Mouse (Mus musculus) neural tube, embryonic 11.5 days (tissue): ENCODE measurements around the gene Rtkn. TPM values are rescaled to one million over a fixed set of nuclear protein-coding genes. Genes with fewer than 3 reads are reported as not detected.
A peak's percentile ranks its signal among the peaks of the same experiment; 100 is the strongest.

Source experiments
- ATAC-seq: fragments of 200-750 bp; cut with Nextera tagmentation; 2 replicates; pipeline ENCODE4 v1.8.0; 2017; ENCODE audit warnings: moderate number of reproducible peaks, mild to moderate bottlenecking, moderate TSS enrichment, moderate library complexity; ENCODE audit not compliant: insufficient read depth, low FRiP score, low TSS enrichment
- DNase-seq: peaks from one replicate; pipeline ENCODE4 v3.0.0-alpha.2; 2015; ENCODE audit warnings: low spot score
- H3K27ac ChIP-seq: fragments of 300-500 bp; sonication (generic); 2 replicates; pipeline ENCODE4 v1.5.1; 2014; ENCODE audit warnings: low read depth, mild to moderate bottlenecking, low read length
- H3K27me3 ChIP-seq: fragments of 300-500 bp; sonication (generic); 2 replicates; pipeline ENCODE4 v1.6.1; 2014; ENCODE audit warnings: mild to moderate bottlenecking, low read length, mixed read lengths; ENCODE audit not compliant: control insufficient read depth, insufficient read depth
- H3K36me3 ChIP-seq: fragments of 300-500 bp; sonication (generic); 2 replicates; pipeline ENCODE4 v1.6.1; 2014; ENCODE audit warnings: mild to moderate bottlenecking, low read length, moderate library complexity, mixed read lengths; ENCODE audit not compliant: control insufficient read depth, insufficient read depth
- H3K4me1 ChIP-seq: fragments of 300-500 bp; sonication (generic); 2 replicates; pipeline ENCODE4 v1.6.1; 2014; ENCODE audit warnings: low read length, mixed read lengths; ENCODE audit not compliant: control insufficient read depth, insufficient read depth
- H3K4me2 ChIP-seq: fragments of 300-500 bp; sonication (generic); 2 replicates; pipeline ENCODE4 v1.6.1; 2014; ENCODE audit warnings: low read depth, mild to moderate bottlenecking, moderate library complexity
- H3K4me3 ChIP-seq: fragments of 300-500 bp; sonication (generic); 2 replicates; pipeline ENCODE4 v1.5.1; 2014; ENCODE audit warnings: low read depth, low read length
- H3K9ac ChIP-seq: fragments of 300-500 bp; sonication (generic); 2 replicates; pipeline ENCODE4 v1.6.1; 2014; ENCODE audit warnings: mild to moderate bottlenecking, low read length
- H3K9me3 ChIP-seq: fragments of 300-500 bp; sonication (generic); 2 replicates; pipeline ENCODE4 v1.6.1; 2016; ENCODE audit warnings: low read length; ENCODE audit not compliant: control insufficient read depth
- WGBS: fragments of 180-500 bp; shearing (Covaris S2); extraction: QIAGEN DNeasy Blood & Tissue Kit; methylation state at CpG from one replicate; pipeline ENCODE4 v1.1.7; 2014; 5-methylcytosine and 5-hydroxymethylcytosine counted together
- polyA plus RNA-seq: library from polyadenylated mRNA; unstranded; fragments of >200 nt; fragmentation: Nextera tagmentation; extraction: Ambion mirVana; gene quantifications from 2 replicates; pipeline ENCODE4 v1.2.1, GENCODE M21; 2014

Gene Rtkn
- polyA plus RNA-seq, 1 experiment from 2014 or later: 20.6 TPM

GRCm38 (mm10) chr6:83115682-83116372, 19.4 kb upstream of the Rtkn start:
- H3K4me2 ChIP-seq: peak overlapping the region; percentile 97
- peak overlapping the region; percentile 81 for H3K4me3 ChIP-seq
- no peaks in the 10 kb centered on the region for H3K27me3 ChIP-seq
- ATAC-seq (peak; percentile 2; the same call in 1 of the 2 replicates), DNase-seq (no peak)
- peaks cover 24% of the 10 kb centered on the region for H3K4me1 ChIP-seq
- peak overlapping the region; percentile 83 for H3K27ac ChIP-seq
- peak overlapping the region; percentile 91 for H3K9ac ChIP-seq
- H3K36me3 ChIP-seq: peaks cover 9% of the 10 kb centered on the region
- WGBS: 2% methylated on average over 43 of the region's 48 CpGs
- no peaks in the 10 kb centered on the region for H3K9me3 ChIP-seq

- Histone ChIP-seq H3K4me1 (peaks cover 24% of the 10 kb centered on the region), H3K9me3 (no peaks in the 10 kb centered on the region), H3K27ac (0 out of 2 replicates have a peak overlapping the region, but pooled peaks have one; percentile 20), H3K27me3 (no peaks in the 10 kb centered on the region), H3K4me3 (peak overlapping the region; percentile 81), H3K36me3 (peaks cover 9% of the 10 kb centered on the region), H3K4me2 (peak overlapping the region; percentile 97), H3K9ac (peak overlapping the region; percentile 91)
- ATAC-seq (no peak), DNase-seq (no peak)
- 84% methylated on average over 11 of the region's 11 CpGs for WGBS
Observed at GRCm38 (mm10) chr6:83116373-83117164, 18.7 kb upstream of the Rtkn start.

GRCm38 (mm10) chr6:83117165-83117438, 18.2 kb upstream of the Rtkn start:
- Histone ChIP-seq H3K27me3 (no peaks in the 10 kb centered on the region), H3K4me3 (peak overlapping the region; percentile 8; the same call in 1 of the 2 replicates), H3K36me3 (peaks cover 9% of the 10 kb centered on the region), H3K27ac (0 out of 2 replicates have a peak overlapping the region, but pooled peaks have one; percentile 20), H3K4me1 (peaks cover 24% of the 10 kb centered on the region), H3K4me2 (no peak overlapping the region), H3K9me3 (no peaks in the 10 kb centered on the region), H3K9ac (no peak overlapping the region; the same call in 1 of the 2 replicates)
- WGBS: 94% methylated on average over 4 of the region's 4 CpGs
- ATAC-seq (no peak), DNase-seq (no peak)

GRCm38 (mm10) chr6:83117616-83118015, 17.6 kb upstream of the Rtkn start:
- 94% methylated on average over 13 of the region's 13 CpGs for WGBS
- Histone ChIP-seq H3K4me3 (no peak overlapping the region), H3K27ac (no peak overlapping the region), H3K9ac (no peak overlapping the region; the same call in 1 of the 2 replicates), H3K4me1 (peaks cover 25% of the 10 kb centered on the region), H3K9me3 (no peaks in the 10 kb centered on the region), H3K4me2 (no peak overlapping the region), H3K27me3 (no peaks in the 10 kb centered on the region), H3K36me3 (peaks cover 9% of the 10 kb centered on the region)
- ATAC-seq (no peak), DNase-seq (no peak)

GRCm38 (mm10) chr6:83118369-83118768, 16.9 kb upstream of the Rtkn start:
- Histone ChIP-seq H3K36me3 (peaks cover 9% of the 10 kb centered on the region), H3K4me1 (peaks cover 30% of the 10 kb centered on the region), H3K4me3 (no peak overlapping the region), H3K9me3 (no peaks in the 10 kb centered on the region), H3K27me3 (no peaks in the 10 kb centered on the region), H3K4me2 (no peak overlapping the region), H3K9ac (no peak overlapping the region), H3K27ac (no peak overlapping the region)
- no peak for ATAC-seq
- WGBS: 88% methylated on average over 11 of the region's 11 CpGs
- no peak for DNase-seq

- no peak overlapping the region for H3K4me3 ChIP-seq
- H3K4me1 ChIP-seq: peaks cover 33% of the 10 kb centered on the region
- H3K27ac ChIP-seq: no peak overlapping the region
Observed at GRCm38 (mm10) chr6:83118825-83119733, 16.2 kb upstream of the Rtkn start.

GRCm38 (mm10) chr6:83119734-83120051, 15.6 kb upstream of the Rtkn start:
- Histone ChIP-seq H3K4me1 (peaks cover 39% of the 10 kb centered on the region), H3K9me3 (no peaks in the 10 kb centered on the region), H3K36me3 (peaks cover 9% of the 10 kb centered on the region), H3K27me3 (no peaks in the 10 kb centered on the region), H3K27ac (no peak overlapping the region), H3K4me3 (peak overlapping the region; percentile 81; the same call in 1 of the 2 replicates), H3K9ac (peak overlapping the region; percentile 14; the same call in 1 of the 2 replicates), H3K4me2 (peak overlapping the region; percentile 77)
- DNase-seq: no peak
- 91% methylated on average over 7 of the region's 7 CpGs for WGBS
- ATAC-seq: no peak

More at GRCm38 (mm10) chr6:83118825-83119733, 16.2 kb upstream of the Rtkn start:
- ATAC-seq (no peak), DNase-seq (no peak)
- Histone ChIP-seq H3K9ac (peak overlapping the region; percentile 14; the same call in 1 of the 2 replicates), H3K36me3 (peaks cover 9% of the 10 kb centered on the region), H3K9me3 (no peaks in the 10 kb centered on the region), H3K4me2 (peak overlapping the region; percentile 77; the same call in 1 of the 2 replicates), H3K27me3 (no peaks in the 10 kb centered on the region)
- 87% methylated on average over 14 of the region's 14 CpGs for WGBS
